Mouse (Mus musculus) intestine, embryonic 16.5 days (tissue): ENCODE measurements at regions not wholly inside any gene's neighbourhood (a gene's known extent, or its start where the extent isn't known, plus 50 kb on each side); places are given as distances from the start of the nearest gene placed in this dataset.

Experiments
- ATAC-seq: fragments of 200-750 bp; cut with Nextera tagmentation; 2 replicates; pipeline ENCODE4 v1.8.0; 2017; ENCODE audit warnings: moderate TSS enrichment, moderate library complexity
- H3K27ac ChIP-seq: fragments of 300-500 bp; sonication (generic); 2 replicates; pipeline ENCODE4 v1.5.1; 2014; ENCODE audit warnings: mild to moderate bottlenecking, low read length
- H3K27me3 ChIP-seq: fragments of 300-500 bp; sonication (generic); replicated peaks from 2 replicates; pipeline ENCODE4 v1.6.1; 2014; ENCODE audit warnings: low read length, control low read depth, mixed read lengths; ENCODE audit not compliant: control insufficient read depth, insufficient read depth
- H3K36me3 ChIP-seq: fragments of 300-500 bp; sonication (generic); 2 replicates; pipeline ENCODE4 v1.6.1; 2014; ENCODE audit warnings: low read length, control low read depth; ENCODE audit not compliant: control insufficient read depth, insufficient read depth
- H3K4me1 ChIP-seq: fragments of 300-500 bp; sonication (generic); 2 replicates; pipeline ENCODE4 v1.6.1; 2014; ENCODE audit warnings: low read length, control low read depth, mixed read lengths; ENCODE audit not compliant: control insufficient read depth, insufficient read depth
- H3K4me2 ChIP-seq: fragments of 300-500 bp; sonication (generic); 2 replicates; pipeline ENCODE4 v1.6.1; 2014; ENCODE audit warnings: low read depth, low read length, control low read depth
- H3K4me3 ChIP-seq: fragments of 300-500 bp; sonication (generic); 2 replicates; pipeline ENCODE4 v1.5.1; 2014; ENCODE audit warnings: mild to moderate bottlenecking, low read length
- H3K9ac ChIP-seq: fragments of 300-500 bp; sonication (generic); 2 replicates; pipeline ENCODE4 v1.6.1; 2014; ENCODE audit warnings: low read depth, low read length
- H3K9me3 ChIP-seq: fragments of 300-500 bp; sonication (generic); 2 replicates; pipeline ENCODE4 v1.6.1; 2016; ENCODE audit warnings: low read length, control low read depth; ENCODE audit not compliant: control insufficient read depth
- WGBS: fragments of 180-500 bp; shearing (Covaris S2); extraction: QIAGEN DNeasy Blood & Tissue Kit; methylation state at CpG from one replicate; pipeline ENCODE4 v1.1.7; 2014; 5-methylcytosine and 5-hydroxymethylcytosine counted together

- Histone ChIP-seq H3K4me1 (no peaks in the 10 kb centered on the region), H3K4me2 (no peak overlapping the region), H3K9ac (no peak overlapping the region), H3K9me3 (no peaks in the 10 kb centered on the region), H3K36me3 (no peaks in the 10 kb centered on the region), H3K27me3 (no peaks in the 10 kb centered on the region), H3K4me3 (no peak overlapping the region), H3K27ac (no peak overlapping the region)
- 27% methylated on average over 2 of the region's 2 CpGs for WGBS
- no peak for ATAC-seq
Measured at GRCm38 (mm10) chr6:148562206-148562708, 118.1 kb upstream of the Tmtc1 start.

GRCm38 (mm10) chr6:148556484-148556871, 112.3 kb upstream of the Tmtc1 start:
- peak overlapping the region; percentile 74 for H3K27ac ChIP-seq
- H3K36me3 ChIP-seq: no peaks in the 10 kb centered on the region
- no peak overlapping the region for H3K9ac ChIP-seq
- peaks cover 3% of the 10 kb centered on the region for H3K4me1 ChIP-seq
- WGBS: 58% methylated on average over 2 of the region's 2 CpGs
- no peaks in the 10 kb centered on the region for H3K9me3 ChIP-seq
- no peak overlapping the region for H3K4me2 ChIP-seq
- H3K27me3 ChIP-seq: no peaks in the 10 kb centered on the region
- ATAC-seq: no peak; the same call in 1 of the 2 replicates
- no peak overlapping the region for H3K4me3 ChIP-seq

- no peaks in the 10 kb centered on the region for H3K36me3 ChIP-seq
- WGBS: 59% methylated on average over 5 of the region's 5 CpGs
- no peak overlapping the region for H3K4me2 ChIP-seq
- H3K4me1 ChIP-seq: peaks cover 3% of the 10 kb centered on the region
- ATAC-seq: peak; percentile 50; the same call in 1 of the 2 replicates
- H3K9me3 ChIP-seq: no peaks in the 10 kb centered on the region
- H3K27ac ChIP-seq: peak overlapping the region; percentile 76
- H3K27me3 ChIP-seq: no peaks in the 10 kb centered on the region
- H3K4me3 ChIP-seq: no peak overlapping the region
- no peak overlapping the region for H3K9ac ChIP-seq
Measured at GRCm38 (mm10) chr6:148555651-148556483, 111.7 kb upstream of the Tmtc1 start.

GRCm38 (mm10) chr6:148554463-148554862, 110.3 kb upstream of the Tmtc1 start:
- no peaks in the 10 kb centered on the region for H3K27me3 ChIP-seq
- H3K27ac ChIP-seq: no peak overlapping the region
- no peak overlapping the region for H3K4me2 ChIP-seq
- peaks cover 3% of the 10 kb centered on the region for H3K4me1 ChIP-seq
- ATAC-seq: no peak
- H3K4me3 ChIP-seq: no peak overlapping the region
- 86% methylated on average over 3 of the region's 3 CpGs for WGBS
- H3K9me3 ChIP-seq: no peaks in the 10 kb centered on the region
- H3K9ac ChIP-seq: no peak overlapping the region
- no peaks in the 10 kb centered on the region for H3K36me3 ChIP-seq

GRCm38 (mm10) chr6:148553616-148554015, 109.4 kb upstream of the Tmtc1 start:
- Histone ChIP-seq H3K4me2 (no peak overlapping the region), H3K4me1 (peaks cover 3% of the 10 kb centered on the region), H3K27me3 (no peaks in the 10 kb centered on the region), H3K27ac (no peak overlapping the region), H3K9ac (no peak overlapping the region), H3K36me3 (no peaks in the 10 kb centered on the region), H3K9me3 (no peaks in the 10 kb centered on the region), H3K4me3 (no peak overlapping the region)
- ATAC-seq: no peak
- WGBS: 72% methylated on average over 5 of the region's 5 CpGs

GRCm38 (mm10) chr6:148551097-148551496, 106.9 kb upstream of the Tmtc1 start:
- Histone ChIP-seq H3K4me1 (no peaks in the 10 kb centered on the region; the same call in 1 of the 2 replicates), H3K27ac (no peak overlapping the region), H3K27me3 (no peaks in the 10 kb centered on the region), H3K4me2 (no peak overlapping the region), H3K4me3 (no peak overlapping the region), H3K36me3 (no peaks in the 10 kb centered on the region), H3K9ac (no peak overlapping the region), H3K9me3 (no peaks in the 10 kb centered on the region)
- 57% methylated on average over 3 of the region's 3 CpGs for WGBS
- ATAC-seq: no peak

- Histone ChIP-seq H3K4me1 (no peaks in the 10 kb centered on the region), H3K9me3 (no peaks in the 10 kb centered on the region), H3K27me3 (no peaks in the 10 kb centered on the region), H3K4me2 (no peak overlapping the region), H3K27ac (no peak overlapping the region), H3K4me3 (no peak overlapping the region), H3K9ac (no peak overlapping the region), H3K36me3 (no peaks in the 10 kb centered on the region)
- no peak for ATAC-seq
- WGBS: 25% methylated on average over 2 of the region's 2 CpGs
Measured at GRCm38 (mm10) chr6:148548138-148548778, 104.1 kb upstream of the Tmtc1 start.

GRCm38 (mm10) chr6:148543047-148543446, 98.9 kb upstream of the Tmtc1 start:
- no peaks in the 10 kb centered on the region for H3K27me3 ChIP-seq
- WGBS: 57% methylated on average over 3 of the region's 3 CpGs
- no peaks in the 10 kb centered on the region for H3K36me3 ChIP-seq
- no peak for ATAC-seq
- H3K27ac ChIP-seq: no peak overlapping the region
- H3K4me3 ChIP-seq: no peak overlapping the region
- H3K9me3 ChIP-seq: no peaks in the 10 kb centered on the region
- no peak overlapping the region for H3K4me2 ChIP-seq
- H3K9ac ChIP-seq: no peak overlapping the region
- H3K4me1 ChIP-seq: peaks cover 5% of the 10 kb centered on the region; the same call in 1 of the 2 replicates

GRCm38 (mm10) chr6:148541981-148542380, 97.8 kb upstream of the Tmtc1 start:
- no peak overlapping the region for H3K4me3 ChIP-seq
- no peak overlapping the region for H3K27ac ChIP-seq
- peaks cover 5% of the 10 kb centered on the region; the same call in 1 of the 2 replicates for H3K4me1 ChIP-seq
- H3K27me3 ChIP-seq: no peaks in the 10 kb centered on the region
- ATAC-seq: no peak
- no peak overlapping the region for H3K4me2 ChIP-seq
- H3K9ac ChIP-seq: no peak overlapping the region
- no peaks in the 10 kb centered on the region for H3K36me3 ChIP-seq
- H3K9me3 ChIP-seq: no peaks in the 10 kb centered on the region
- 90% methylated on average over 2 of the region's 2 CpGs for WGBS
